Comparison of ENCODE assay signal across 2 mouse cellular contexts in the genomic region with DNA sequence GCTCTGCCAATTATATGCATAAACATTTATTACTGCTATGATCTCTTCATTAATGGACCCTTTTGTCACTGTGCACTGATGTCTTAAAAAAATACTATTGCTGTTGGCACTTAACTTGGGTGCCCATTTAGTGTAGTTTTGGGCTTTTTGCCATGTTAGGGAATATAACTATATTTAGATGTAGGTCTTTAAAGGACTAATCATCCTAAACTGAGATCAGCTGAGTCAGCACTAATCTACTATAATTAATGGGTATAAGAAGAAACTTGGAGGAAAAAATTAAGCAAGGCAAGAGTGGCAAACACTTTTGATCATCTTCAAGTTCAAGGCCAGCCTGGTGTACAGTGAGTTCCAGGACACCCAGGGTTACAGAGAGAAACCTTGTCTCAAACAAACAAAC.
A peak's percentile ranks its signal among the peaks of the same experiment; 100 is the strongest.
TF ChIP-seq lines count a peak whose summit lies in the region.

No protein-coding gene starts in this region.

TF ChIP-seq in CH12.LX, 34 proteins besides CTCF, POLR2A, EP300 and RAD21:
- TF ChIP-seq MAFK (IDR thresholded peaks at IDR 0.05; ENCODE audit: insufficient replicate concordance, low read length): peak; percentile 93
- TF ChIP-seq IRF4 (IDR thresholded peaks at IDR 0.05; ENCODE audit: low read depth, low read length): no peak

TF ChIP-seq in MEL, 35 proteins besides CTCF, POLR2A, EP300 and RAD21:
- TF ChIP-seq KAT2A (conservative IDR thresholded peaks at IDR 0.05; ENCODE audit: low read depth, low read length): no peak
- TF ChIP-seq SIN3A (IDR thresholded peaks at IDR 0.05; ENCODE audit: low read length): no peak
- TF ChIP-seq MYC (IDR thresholded peaks at IDR 0.05; ENCODE audit: low read depth, low read length): no peak
- no peak for TF ChIP-seq TBP (IDR thresholded peaks at IDR 0.05; ENCODE audit: low read depth, low read length)
- TF ChIP-seq BHLHE40 (IDR thresholded peaks at IDR 0.05; ENCODE audit: borderline replicate concordance, low read depth, low read length): no peak
- peak; percentile 96 for TF ChIP-seq MAFK (IDR thresholded peaks at IDR 0.05; ENCODE audit: borderline replicate concordance, low read depth, low read length)
- TF ChIP-seq TAL1 (IDR thresholded peaks at IDR 0.05; ENCODE audit: low read length): no peak
